Mouse (Mus musculus) kidney, embryonic 15.5 days (tissue): ENCODE results near the gene Cysrt1. TPM values are rescaled to one million over a fixed set of nuclear protein-coding genes. Genes with fewer than 3 reads are reported as not detected.

ENCODE experiments used
- ATAC-seq: fragments of 200-750 bp; cut with Nextera tagmentation; replicated peaks from 2 replicates; pipeline ENCODE4 v1.8.0; 2017; ENCODE audit warnings: moderate TSS enrichment; ENCODE audit not compliant: low FRiP score
- H3K27ac ChIP-seq: fragments of 300-500 bp; sonication (generic); 2 replicates; pipeline ENCODE4 v1.5.1; 2015; ENCODE audit warnings: mild to moderate bottlenecking, inconsistent platforms
- H3K27me3 ChIP-seq: fragments of 300-500 bp; sonication (generic); 2 replicates; pipeline ENCODE4 v1.6.1; 2015; ENCODE audit warnings: inconsistent platforms
- H3K36me3 ChIP-seq: fragments of 300-500 bp; sonication (generic); 2 replicates; pipeline ENCODE4 v1.6.1; 2015; ENCODE audit warnings: inconsistent platforms
- H3K4me1 ChIP-seq: fragments of 300-500 bp; sonication (generic); 2 replicates; pipeline ENCODE4 v1.6.1; 2015; ENCODE audit warnings: inconsistent platforms
- H3K4me2 ChIP-seq: fragments of 300-500 bp; sonication (generic); 2 replicates; pipeline ENCODE4 v1.6.1; 2015; ENCODE audit warnings: moderate library complexity, mild to moderate bottlenecking, inconsistent platforms
- H3K4me3 ChIP-seq: fragments of 300-500 bp; sonication (generic); replicated peaks from 2 replicates; pipeline ENCODE4 v1.5.1; 2015; ENCODE audit warnings: mild to moderate bottlenecking, inconsistent platforms
- H3K9ac ChIP-seq: fragments of 300-500 bp; sonication (generic); 2 replicates; pipeline ENCODE4 v1.6.1; 2015; ENCODE audit warnings: mild to moderate bottlenecking, inconsistent platforms
- H3K9me3 ChIP-seq: fragments of 300-500 bp; sonication (generic); replicated peaks from 2 replicates; pipeline ENCODE4 v1.6.1; 2016; ENCODE audit warnings: inconsistent platforms
- WGBS: fragments of 180-500 bp; shearing (Covaris S2); methylation state at CpG from one replicate; pipeline ENCODE4 v1.1.7; 2015; ENCODE audit warnings: mixed read lengths; 5-methylcytosine and 5-hydroxymethylcytosine counted together
- polyA plus RNA-seq: library from polyadenylated mRNA; unstranded; fragments of >200 nt; fragmentation: Nextera tagmentation; extraction: Ambion mirVana; gene quantifications from 2 replicates; pipeline ENCODE4 v1.2.1, GENCODE M21; 2015

Gene Cysrt1
- polyA plus RNA-seq, 1 experiment from 2014 or later = 0.55 TPM

- no peaks in the 10 kb centered on the region for H3K9me3 ChIP-seq
- H3K4me2 ChIP-seq = peak within 1 kb of the TSS; percentile 68
- 10% methylated on average over 8 of the region's 8 CpGs for WGBS
- peaks cover 31% of the 10 kb centered on the region for H3K36me3 ChIP-seq
- peaks cover 13% of the 10 kb centered on the region for H3K27me3 ChIP-seq
- peak within 1 kb of the TSS; percentile 44 for H3K4me3 ChIP-seq
- peak within 1 kb of the TSS; percentile 93 for H3K27ac ChIP-seq
- ATAC-seq = peak; percentile 74
- H3K4me1 ChIP-seq = peaks cover 46% of the 10 kb centered on the region
- H3K9ac ChIP-seq = peak within 1 kb of the TSS; percentile 24
Measured at GRCm38 (mm10) chr2:25196172-25196954, 45.9 kb downstream of the Cysrt1 start, which contains the start of gene Tor4a. Gene Tor4a, minus strand, starts transcription at chr2:25196886.

- H3K27ac ChIP-seq = peak overlapping the region; percentile 93
- H3K36me3 ChIP-seq = peaks cover 23% of the 10 kb centered on the region
- H3K4me1 ChIP-seq = peaks cover 46% of the 10 kb centered on the region
- 22% methylated on average over 55 of the region's 55 CpGs for WGBS
- peak overlapping the region; percentile 21 for H3K9ac ChIP-seq
- H3K4me2 ChIP-seq = peak overlapping the region; percentile 68
- H3K9me3 ChIP-seq = no peaks in the 10 kb centered on the region
- peaks cover 13% of the 10 kb centered on the region for H3K27me3 ChIP-seq
- peak; percentile 17; the same call in 1 of the 2 replicates for ATAC-seq
- H3K4me3 ChIP-seq = peak overlapping the region; percentile 44
Measured at GRCm38 (mm10) chr2:25195211-25196156, 46.8 kb downstream of the Cysrt1 start.

- Histone ChIP-seq H3K4me3 (peak overlapping the region; percentile 44; the same call in 1 of the 2 replicates), H3K36me3 (peaks cover 14% of the 10 kb centered on the region), H3K4me1 (peaks cover 46% of the 10 kb centered on the region), H3K27ac (peak overlapping the region; percentile 54; the same call in 1 of the 2 replicates), H3K9me3 (no peaks in the 10 kb centered on the region), H3K4me2 (peak overlapping the region; percentile 68), H3K27me3 (peaks cover 13% of the 10 kb centered on the region), H3K9ac (peak overlapping the region; percentile 21; the same call in 1 of the 2 replicates)
- WGBS = 82% methylated on average over 17 of the region's 17 CpGs
- no peak for ATAC-seq
Measured at GRCm38 (mm10) chr2:25194486-25195171, 47.6 kb downstream of the Cysrt1 start.

- WGBS = 68% methylated on average over 5 of the region's 5 CpGs
- Histone ChIP-seq H3K4me3 (no peak overlapping the region), H3K9me3 (no peaks in the 10 kb centered on the region), H3K9ac (no peak overlapping the region), H3K36me3 (peaks cover 8% of the 10 kb centered on the region), H3K4me1 (peaks cover 46% of the 10 kb centered on the region), H3K4me2 (peak overlapping the region; percentile 68), H3K27ac (peak overlapping the region; percentile 54), H3K27me3 (peaks cover 13% of the 10 kb centered on the region)
- ATAC-seq = no peak
Measured at GRCm38 (mm10) chr2:25194006-25194405, 48.2 kb downstream of the Cysrt1 start.

GRCm38 (mm10) chr2:25193330-25193770 is 48.9 kb downstream of the Cysrt1 start:
- no peak overlapping the region for H3K9ac ChIP-seq
- peaks cover 46% of the 10 kb centered on the region for H3K4me1 ChIP-seq
- peak overlapping the region; percentile 68 for H3K4me2 ChIP-seq
- peak; percentile 69 for ATAC-seq
- H3K36me3 ChIP-seq = peaks cover 1% of the 10 kb centered on the region
- H3K9me3 ChIP-seq = no peaks in the 10 kb centered on the region
- WGBS = 1% methylated on average over 6 of the region's 6 CpGs
- peaks cover 13% of the 10 kb centered on the region for H3K27me3 ChIP-seq
- peak overlapping the region; percentile 14; the same call in 1 of the 2 replicates for H3K4me3 ChIP-seq
- peak overlapping the region; percentile 54 for H3K27ac ChIP-seq

Other genes starting within 250 kb of the Cysrt1 start
- 76.5 and 91.4 TPM in 2 replicates for gene Nsmf, start 188.1 kb downstream of the Cysrt1 start, polyA plus RNA-seq
- 5.0 and 5.3 TPM in 2 replicates for gene Entpd8, start 162.1 kb downstream of the Cysrt1 start, polyA plus RNA-seq
- 0.77 and 1.1 TPM in 2 replicates for gene Noxa1, start 147.3 kb downstream of the Cysrt1 start, polyA plus RNA-seq
- 21.8 and 23.7 TPM in 2 replicates for gene Nrarp, start 61.7 kb downstream of the Cysrt1 start, polyA plus RNA-seq
- gene Tor4a, start 45.6 kb downstream of the Cysrt1 start, polyA plus RNA-seq = 11.7 and 14.1 TPM in 2 replicates
- gene Nelfb, start 31.0 kb downstream of the Cysrt1 start, polyA plus RNA-seq = 114 and 124 TPM in 2 replicates
- gene Stpg3, start 27.8 kb downstream of the Cysrt1 start, polyA plus RNA-seq = 0.23 and 0.55 TPM in 2 replicates
- gene Fam166a, start 23.7 kb downstream of the Cysrt1 start, polyA plus RNA-seq = 1.4 and 1.9 TPM in 2 replicates
- 555 and 581 TPM in 2 replicates for gene Tubb4b, start 17.8 kb downstream of the Cysrt1 start, polyA plus RNA-seq
- 0.78 and 0.99 TPM in 2 replicates for gene Slc34a3, start 8.1 kb downstream of the Cysrt1 start, polyA plus RNA-seq
- 0.31 and 0.41 TPM in 2 replicates for gene Rnf224, start 5.7 kb downstream of the Cysrt1 start, polyA plus RNA-seq
- 20.7 and 21.8 TPM in 2 replicates for gene Rnf208, start 197 bp downstream of the Cysrt1 start, polyA plus RNA-seq
- 5.3 and 5.4 TPM in 2 replicates for gene AL732309.1, start 4.4 kb upstream of the Cysrt1 start, polyA plus RNA-seq
- 23.4 and 23.6 TPM in 2 replicates for gene Tmem203, start 13.0 kb upstream of the Cysrt1 start, polyA plus RNA-seq
- gene Tprn, start 20.2 kb upstream of the Cysrt1 start, polyA plus RNA-seq = 9.2 and 11.3 TPM in 2 replicates
- gene Ssna1, start 30.0 kb upstream of the Cysrt1 start, polyA plus RNA-seq = 204 and 207 TPM in 2 replicates
- 123 and 129 TPM in 2 replicates for gene Anapc2, start 30.0 kb upstream of the Cysrt1 start, polyA plus RNA-seq
- gene Tmem210, start 45.7 kb upstream of the Cysrt1 start, polyA plus RNA-seq = not detected in 2 replicates
- gene Lrrc26, start 47.5 kb upstream of the Cysrt1 start, polyA plus RNA-seq = 0.46 TPM in 1 of 2 replicates, not detected in the other
- 0.53 and 0.71 TPM in 2 replicates for gene Grin1, start 76.7 kb upstream of the Cysrt1 start, polyA plus RNA-seq
- gene Man1b1, start 89.9 kb upstream of the Cysrt1 start, polyA plus RNA-seq = 50.5 and 53.2 TPM in 2 replicates
- 23.4 TPM in 2 replicates for gene Dpp7, start 113.9 kb upstream of the Cysrt1 start, polyA plus RNA-seq
- gene Uap1l1, start 123.2 kb upstream of the Cysrt1 start, polyA plus RNA-seq = 24.9 and 27.3 TPM in 2 replicates
- 40.4 and 42.7 TPM in 2 replicates for gene Sapcd2, start 129.9 kb upstream of the Cysrt1 start, polyA plus RNA-seq
- gene Entpd2, start 153.4 kb upstream of the Cysrt1 start, polyA plus RNA-seq = 4.5 and 4.6 TPM in 2 replicates
- 41.3 and 52.5 TPM in 2 replicates for gene Npdc1, start 156.9 kb upstream of the Cysrt1 start, polyA plus RNA-seq
- gene Fut7, start 180.8 kb upstream of the Cysrt1 start, polyA plus RNA-seq = 0.08 and 0.18 TPM in 2 replicates
- gene Abca2, start 186.3 kb upstream of the Cysrt1 start, polyA plus RNA-seq = 11.0 and 11.1 TPM in 2 replicates
- 3.6 and 3.9 TPM in 2 replicates for gene Clic3, start 214.4 kb upstream of the Cysrt1 start, polyA plus RNA-seq
- gene Paxx, start 218.6 kb upstream of the Cysrt1 start, polyA plus RNA-seq = 30.4 and 31.8 TPM in 2 replicates
- 1.6 and 2.2 TPM in 2 replicates for gene Ptgds, start 227.6 kb upstream of the Cysrt1 start, polyA plus RNA-seq